Mouse (Mus musculus) mouse embryonic stem cell (cell line): ENCODE results near the gene Mettl3.

ENCODE experiments used
- in situ Hi-C, 2 experiments: fragments of 300-500 bp; cut with MboI; formaldehyde crosslinking; loops; 1 replicate in 1 of 2; 3 replicates in 1 of 2; pipeline ENCODE4 v1.14.3; 2019 to 2020; ENCODE audit warnings: low sequenced_read_pairs in 2 of 2, low pct_unique_long_range_greater_than_20kb in 1 of 2, mixed read lengths in 1 of 2; ENCODE audit not compliant: unreplicated experiment in 1 of 2

Gene Mettl3

DNA sequence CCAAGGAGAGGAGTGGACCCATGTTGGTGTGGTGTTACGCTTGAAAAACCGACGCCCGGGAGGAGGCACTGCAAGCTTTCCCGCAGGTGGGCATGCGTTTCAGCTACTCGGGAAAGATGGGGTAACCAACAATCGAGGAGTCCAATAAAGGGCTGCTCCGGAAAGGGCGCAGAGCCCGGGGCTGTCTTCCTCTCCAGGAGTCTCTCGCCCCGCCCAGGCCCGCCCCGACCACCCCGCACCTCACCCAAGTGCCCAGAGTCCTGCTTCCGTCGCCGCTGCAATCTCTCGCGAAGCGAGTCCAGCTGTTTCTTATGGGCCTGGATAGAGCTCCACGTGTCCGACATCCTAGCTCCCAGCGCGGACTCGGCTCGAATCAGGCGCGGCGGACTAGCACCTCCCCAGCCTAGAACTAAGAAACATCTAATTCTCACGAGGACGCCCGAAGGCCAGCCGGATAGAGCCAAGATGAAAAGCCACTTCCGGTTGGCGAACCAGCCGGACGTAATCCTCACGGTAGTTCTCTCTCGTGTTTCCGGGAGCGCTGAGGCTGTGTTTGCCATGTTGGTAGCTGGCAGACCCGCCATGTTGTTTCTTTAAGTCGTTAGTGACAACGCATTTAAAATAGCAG, at the start of gene Mettl3:
TSS of gene Mettl3 (minus strand) at position 485 of the 628 bp plus-strand sequence.
- in situ Hi-C loops, result loop anchor here in 1 of 2 experiments (25.0 kb wide), 1 partner anchor 392 kb away; the partner anchor contains the start of genes Ndrg2, Rnase13 and Tppp2

GRCm38 (mm10) chr14:52339512-52339852, 34.6 kb upstream of the Mettl3 start:
- in situ Hi-C loops, result loop anchor here (10.0 to 25.0 kb wide), 2 partner anchors 205 to 427 kb away; partner anchors contain the start of genes Ndrg2 (in 1 of the 2), Rnase13 (in 1 of the 2) and Tppp2 (in 1 of the 2)

- in situ Hi-C loops, result loop anchor here (10.0 to 25.0 kb wide), 2 partner anchors 204 to 427 kb away; partner anchors contain the start of genes Ndrg2 (in 1 of the 2), Rnase13 (in 1 of the 2) and Tppp2 (in 1 of the 2)
These were observed 34.0 kb upstream of the Mettl3 start for GRCm38 (mm10) chr14:52338751-52339511.

DNA sequence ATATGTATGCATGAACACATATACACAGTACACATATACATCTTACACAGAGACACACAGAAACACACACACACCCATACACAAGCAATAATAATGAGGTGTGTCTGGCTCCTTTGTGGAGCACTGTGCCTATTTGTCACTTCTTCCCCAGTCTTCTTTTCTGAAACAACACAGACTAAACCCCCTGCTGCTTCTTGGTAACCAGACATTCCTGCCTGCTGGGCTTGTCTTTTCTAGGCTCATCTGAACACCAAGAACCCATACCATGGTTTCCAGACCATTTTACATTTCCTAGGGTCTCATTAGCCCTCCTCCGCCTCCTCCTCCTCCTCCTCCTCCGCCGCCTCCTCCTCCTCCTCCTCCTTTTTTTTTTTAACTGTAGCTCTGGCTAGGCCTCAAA, 27.2 kb upstream of the Mettl3 start:
- in situ Hi-C loops, result loop anchor here (10.0 to 25.0 kb wide), 2 partner anchors 197 to 420 kb away; partner anchors contain the start of genes Ndrg2 (in 1 of the 2), Rnase13 (in 1 of the 2) and Tppp2 (in 1 of the 2)

DNA sequence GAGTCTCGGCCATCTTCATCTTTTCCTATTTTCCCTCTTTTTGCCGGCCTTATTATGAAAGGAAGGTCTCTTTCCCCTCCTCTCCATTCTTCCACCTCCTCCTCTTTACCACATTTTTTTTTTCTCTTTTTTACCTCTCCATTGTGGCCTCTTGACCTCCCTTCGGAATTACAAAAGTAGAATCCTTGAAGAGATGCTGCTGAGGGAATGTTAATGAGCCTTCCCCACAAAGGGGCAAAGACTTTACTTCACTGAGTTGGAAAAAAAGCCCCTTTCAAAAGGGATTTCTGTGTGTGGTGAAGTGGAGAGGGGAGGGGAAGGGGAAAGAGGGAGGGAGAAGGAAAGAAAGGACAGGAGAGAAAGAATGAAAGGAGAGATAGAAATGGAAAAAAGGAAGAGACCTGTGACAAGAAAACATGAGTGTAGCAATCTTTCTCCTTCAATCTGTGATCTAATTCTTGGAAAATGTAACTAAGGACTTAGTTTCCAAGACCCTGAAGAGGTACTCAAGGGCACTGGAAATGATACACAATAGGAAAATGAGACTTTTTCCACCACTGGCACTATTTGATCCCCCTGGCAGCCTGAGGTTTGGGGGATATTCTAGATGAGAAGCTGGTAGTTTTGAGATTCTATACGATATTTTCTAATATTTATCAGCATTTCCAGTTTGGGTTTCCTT, 26.3 kb upstream of the Mettl3 start:
- in situ Hi-C loops, result loop anchor here (10.0 to 25.0 kb wide), 2 partner anchors 196 to 419 kb away; partner anchors contain the start of genes Ndrg2 (in 1 of the 2), Rnase13 (in 1 of the 2) and Tppp2 (in 1 of the 2)

GRCm38 (mm10) chr14:52327910-52328812, 23.2 kb upstream of the Mettl3 start, which contains the start of gene Sall2:
TSS of gene Sall2 (minus strand) at chr14:52328762.
- in situ Hi-C loops, result loop anchor here in 1 of 2 experiments (25.0 kb wide), 1 partner anchor 416 kb away; the partner anchor contains the start of genes Ndrg2, Rnase13 and Tppp2

DNA sequence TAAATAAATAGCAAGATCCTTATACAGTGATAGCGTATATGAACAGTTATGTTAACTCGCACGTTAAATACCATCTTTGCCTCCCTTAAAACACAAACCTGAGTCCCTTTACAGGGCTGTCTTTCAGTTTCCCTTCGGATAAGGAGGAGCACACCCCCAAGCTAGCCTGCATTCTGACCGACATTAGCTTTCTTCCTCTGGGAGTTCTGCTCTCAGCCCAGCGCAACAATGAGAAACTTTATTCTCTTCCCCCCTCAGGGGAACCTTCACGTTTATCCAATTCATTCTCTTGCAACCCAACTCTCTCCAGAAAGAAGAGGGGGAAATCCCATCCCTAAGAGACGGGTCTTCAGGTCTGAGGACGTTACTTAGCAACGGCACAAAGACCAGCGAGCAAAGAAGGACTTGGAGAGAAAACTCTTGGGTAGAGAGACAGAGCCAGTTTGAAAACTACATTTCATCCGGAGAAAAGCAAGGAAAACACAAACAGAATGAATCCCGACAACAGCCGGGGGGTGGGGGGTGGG, 22.5 kb upstream of the Mettl3 start:
- in situ Hi-C loops, result loop anchor here in 1 of 2 experiments (25.0 kb wide), 1 partner anchor 415 kb away; the partner anchor contains the start of genes Ndrg2, Rnase13 and Tppp2

DNA sequence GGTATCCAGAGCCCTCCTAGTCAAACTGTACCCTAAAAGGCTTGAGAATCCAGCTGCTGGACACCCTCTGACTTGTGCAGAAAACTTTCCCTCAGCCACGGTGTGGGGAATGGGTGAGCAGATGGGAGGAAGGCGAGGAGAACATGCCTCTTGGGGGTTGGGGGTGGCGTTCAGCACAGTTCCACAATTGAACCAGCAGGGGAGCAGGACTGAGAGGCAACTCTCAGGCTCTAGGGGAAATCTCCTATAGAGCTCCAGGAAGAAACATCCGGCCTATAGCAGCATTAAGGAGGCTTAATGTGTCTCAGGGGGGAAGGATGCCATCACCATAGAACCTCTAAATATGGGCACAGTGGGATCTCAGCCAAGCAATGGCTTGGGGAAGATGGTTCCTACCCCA, 21.0 kb upstream of the Mettl3 start:
- in situ Hi-C loops, result loop anchor here in 1 of 2 experiments (25.0 kb wide), 1 partner anchor 414 kb away; the partner anchor contains the start of genes Ndrg2, Rnase13 and Tppp2

- in situ Hi-C loops, result loop anchor here in 1 of 2 experiments (25.0 kb wide), 1 partner anchor 407 kb away; the partner anchor contains the start of genes Ndrg2, Rnase13 and Tppp2
These were observed 14.4 kb upstream of the Mettl3 start for GRCm38 (mm10) chr14:52319361-52319760.

DNA sequence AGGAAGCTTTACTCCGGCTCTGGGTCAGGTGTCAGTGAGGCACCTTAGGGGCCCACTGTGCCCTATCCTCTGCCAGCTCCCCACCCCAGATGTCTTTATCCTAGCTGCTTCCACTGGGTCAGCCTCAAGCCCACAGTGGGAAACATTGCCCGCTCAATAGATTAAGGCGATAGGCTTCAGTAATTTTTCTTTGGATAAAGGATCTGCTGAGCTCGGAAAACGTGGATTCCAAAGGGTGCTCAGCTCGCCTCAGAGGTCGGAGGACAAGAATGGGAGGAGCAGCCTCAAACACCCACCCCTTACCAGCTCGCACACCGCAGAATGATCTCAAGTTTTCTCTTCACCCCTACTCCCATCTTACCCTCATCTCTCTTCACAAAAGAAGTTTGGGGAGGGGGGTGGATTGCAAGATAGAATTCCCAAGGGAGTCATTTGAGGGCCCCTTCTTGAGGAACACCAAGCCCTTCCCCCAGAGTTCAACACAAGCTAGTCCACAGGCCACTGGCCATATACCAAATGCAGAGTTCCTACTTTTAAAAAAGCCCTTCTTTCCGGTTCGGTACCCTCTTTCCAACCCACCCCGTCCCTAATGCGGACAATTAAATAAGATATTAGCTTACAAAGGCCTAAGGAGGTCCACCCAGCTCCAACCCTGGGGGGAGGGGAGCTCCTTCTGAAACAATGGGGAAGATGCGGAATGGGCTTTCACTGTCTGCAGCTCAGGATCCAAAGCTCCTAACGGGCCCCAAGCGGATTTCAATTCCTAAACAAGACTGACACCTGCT, 11.7 kb upstream of the Mettl3 start:
- in situ Hi-C loops, result loop anchor here in 1 of 2 experiments (25.0 kb wide), 1 partner anchor 404 kb away; the partner anchor contains the start of genes Ndrg2, Rnase13 and Tppp2

DNA sequence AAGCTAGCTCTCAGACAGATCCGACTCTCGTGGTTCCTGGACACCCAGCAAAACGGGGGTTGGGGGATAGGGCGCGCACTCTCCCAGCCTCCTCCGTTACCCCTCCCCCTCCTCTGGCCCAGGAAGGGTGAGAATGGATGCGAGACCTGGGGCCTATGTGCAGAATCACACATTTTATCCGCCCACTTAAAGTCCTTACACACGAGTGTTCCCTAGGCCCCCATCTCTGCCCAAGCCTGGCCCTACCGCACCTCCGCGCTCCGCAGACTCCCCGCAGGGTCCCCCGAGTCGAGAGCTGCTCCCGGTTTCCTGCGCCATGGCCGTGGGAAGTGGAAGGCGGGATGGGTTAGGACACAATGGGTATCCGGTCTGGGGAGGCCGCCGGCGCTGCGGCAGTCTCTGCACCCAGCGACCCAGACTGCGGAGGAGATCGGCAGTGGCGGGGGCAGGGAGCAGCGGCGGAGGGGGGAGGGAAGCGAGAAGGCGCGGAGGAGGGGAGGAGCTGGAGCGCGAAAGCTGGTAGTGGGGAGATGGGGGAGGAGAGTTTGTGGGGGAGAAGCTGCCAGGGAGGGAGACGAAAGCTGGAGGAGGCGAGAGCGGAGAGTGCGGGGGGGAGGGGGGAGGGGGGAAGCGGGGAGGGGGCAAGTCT, 11.0 kb upstream of the Mettl3 start:
- in situ Hi-C loops, result loop anchor here in 1 of 2 experiments (25.0 kb wide), 1 partner anchor 404 kb away; the partner anchor contains the start of genes Ndrg2, Rnase13 and Tppp2

GRCm38 (mm10) chr14:52315283-52315780, 10.4 kb upstream of the Mettl3 start:
- in situ Hi-C loops, result loop anchor here in 1 of 2 experiments (25.0 kb wide), 1 partner anchor 403 kb away; the partner anchor contains the start of genes Ndrg2, Rnase13 and Tppp2

DNA sequence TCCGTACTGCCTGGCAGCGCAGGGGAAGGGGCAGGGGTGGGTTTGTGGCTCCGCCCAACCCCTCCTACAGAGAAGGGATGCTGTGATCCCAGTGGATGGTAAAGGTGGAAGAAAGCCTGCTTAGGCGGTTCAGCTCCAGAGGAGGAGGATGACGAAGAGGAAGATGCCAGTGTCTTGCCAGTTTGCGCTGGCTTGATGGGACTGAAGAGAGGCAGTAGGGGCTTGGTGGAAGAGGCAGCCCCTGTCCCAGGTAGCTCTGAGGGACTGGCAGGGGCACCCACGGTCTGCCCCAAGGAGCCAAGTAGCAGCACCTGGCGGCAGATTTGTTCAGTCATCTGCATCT, 9.9 kb upstream of the Mettl3 start:
- in situ Hi-C loops, result loop anchor here in 1 of 2 experiments (25.0 kb wide), 1 partner anchor 402 kb away; the partner anchor contains the start of genes Ndrg2, Rnase13 and Tppp2

- in situ Hi-C loops, result loop anchor here in 1 of 2 experiments (25.0 kb wide), 1 partner anchor 402 kb away; the partner anchor contains the start of genes Ndrg2, Rnase13 and Tppp2
These were observed 9.2 kb upstream of the Mettl3 start for GRCm38 (mm10) chr14:52313931-52314807.
